Mouse (Mus musculus) layer of hippocampus, adult 9-11 months (tissue): ENCODE data around the gene Atxn7l3.

Experiments used
- DNase-seq: peaks from one replicate; pipeline ENCODE4 v3.0.0; 2022

Gene Atxn7l3

GRCm38 (mm10) chr11:102296491-102297472 lies at the start of gene Atxn7l3:
Gene Atxn7l3 (minus strand): TSS chr11:102296631.
- peak; percentile 99 for DNase-seq

- DNase-seq, result no peak
These were observed 48.0 kb upstream of the Atxn7l3 start for GRCm38 (mm10) chr11:102344458-102344857.

DNA sequence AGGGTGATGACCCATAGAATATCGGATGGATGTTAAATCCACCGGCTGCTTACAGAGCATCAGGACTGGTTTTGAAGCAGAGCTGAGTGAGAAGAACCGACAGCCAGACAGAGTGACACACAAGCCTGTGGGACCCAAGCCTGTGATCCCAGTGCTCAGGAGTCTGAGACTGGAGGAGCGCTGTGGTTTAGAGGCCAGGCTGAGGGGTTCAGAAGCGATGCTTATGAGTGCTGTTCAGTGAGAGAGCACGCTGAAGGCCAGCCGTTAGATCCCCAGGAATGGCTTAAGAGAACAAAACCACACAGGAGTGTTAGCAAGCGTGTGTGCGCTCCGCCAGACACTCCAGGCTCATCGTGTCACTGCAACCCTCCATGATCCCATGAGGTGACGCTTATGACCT lies 46.3 kb upstream of the Atxn7l3 start:
- DNase-seq, result no peak

- no peak for DNase-seq
These were observed 44.7 kb upstream of the Atxn7l3 start for GRCm38 (mm10) chr11:102341101-102341500.

DNA sequence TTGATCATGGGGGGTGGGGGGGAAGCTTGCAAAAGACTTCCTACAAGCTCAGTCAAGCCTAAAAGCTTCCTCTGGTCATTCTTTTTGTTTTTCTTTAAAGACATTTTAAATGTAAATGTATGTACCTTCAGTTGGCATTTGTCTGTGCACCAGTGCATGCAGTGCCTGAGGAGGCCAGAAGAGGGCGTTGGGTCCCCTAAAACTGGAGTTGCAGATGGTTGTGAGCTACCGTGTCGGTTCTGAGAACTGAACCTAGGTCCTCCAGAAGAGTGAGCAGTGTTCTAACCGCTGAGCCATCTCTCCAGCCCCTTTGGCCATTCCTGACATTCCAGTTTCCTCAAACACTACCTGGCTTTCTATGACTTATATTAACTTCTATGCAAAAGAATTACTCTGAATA lies 43.2 kb upstream of the Atxn7l3 start:
- DNase-seq, result no peak

DNA sequence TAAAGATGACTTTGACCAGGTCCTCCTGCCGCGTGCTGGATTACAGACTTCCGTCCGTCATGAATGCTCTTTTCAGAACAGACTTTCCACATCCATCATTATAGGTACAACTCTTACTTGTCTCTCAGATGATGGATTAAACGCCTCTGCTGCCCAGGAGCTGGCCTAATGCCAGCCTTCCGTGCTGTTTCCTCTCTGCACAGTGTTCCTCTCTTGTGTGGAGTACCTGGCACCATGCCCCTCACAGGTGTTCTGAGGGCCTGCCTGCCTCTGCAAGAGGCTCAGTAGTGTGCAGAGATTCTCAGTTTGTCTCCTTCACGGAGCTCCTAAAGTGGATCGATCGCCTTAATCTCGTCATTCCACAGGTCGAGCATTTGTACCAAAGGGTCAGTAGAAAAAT lies 42.8 kb upstream of the Atxn7l3 start:
- no peak for DNase-seq

DNA sequence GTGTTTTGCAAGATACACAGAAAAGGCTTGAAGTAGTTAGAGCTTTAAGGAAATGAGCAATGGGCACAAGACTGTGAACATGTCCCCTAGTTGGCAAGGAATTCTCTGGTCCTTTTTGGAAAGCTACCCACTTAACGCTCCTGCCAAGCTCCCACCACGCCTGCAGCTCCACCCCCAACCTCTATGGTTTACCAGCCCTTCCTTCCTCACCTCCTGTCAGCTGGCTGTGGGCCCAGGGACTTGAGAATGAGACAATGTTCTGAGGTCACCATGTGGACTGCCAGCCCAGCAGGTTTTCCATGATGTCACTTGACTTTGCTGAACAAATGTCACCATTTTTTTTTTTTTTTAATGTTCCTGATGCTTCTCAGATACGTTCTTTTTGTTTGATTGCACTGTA lies 42.1 kb upstream of the Atxn7l3 start:
- DNase-seq, result peak; percentile 48

DNA sequence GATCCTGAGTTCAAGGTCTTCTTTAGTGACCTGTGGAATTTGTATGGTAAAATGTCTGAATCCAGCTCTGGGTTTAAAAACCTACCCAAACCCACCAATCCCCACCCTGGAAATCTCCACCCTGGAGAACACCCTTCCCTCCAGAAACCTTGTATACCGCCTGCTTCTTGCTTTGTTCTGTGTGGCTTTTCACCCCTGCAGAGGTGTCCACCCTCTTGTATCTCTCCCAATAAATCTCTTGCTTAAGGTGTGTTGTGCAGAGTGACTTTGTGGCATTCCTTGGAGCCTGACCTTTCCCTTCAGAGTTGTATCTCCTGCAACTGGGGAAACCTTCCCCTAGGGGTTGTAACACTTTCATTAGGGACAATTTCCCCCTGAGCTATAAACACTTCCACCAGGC lies 41.5 kb upstream of the Atxn7l3 start:
- no peak for DNase-seq

- no peak for DNase-seq
These were observed 39.8 kb upstream of the Atxn7l3 start for GRCm38 (mm10) chr11:102336191-102336590.

GRCm38 (mm10) chr11:102334973-102335700 lies 38.7 kb upstream of the Atxn7l3 start:
- DNase-seq, result no peak

GRCm38 (mm10) chr11:102334010-102334409 lies 37.6 kb upstream of the Atxn7l3 start:
- no peak for DNase-seq

DNA sequence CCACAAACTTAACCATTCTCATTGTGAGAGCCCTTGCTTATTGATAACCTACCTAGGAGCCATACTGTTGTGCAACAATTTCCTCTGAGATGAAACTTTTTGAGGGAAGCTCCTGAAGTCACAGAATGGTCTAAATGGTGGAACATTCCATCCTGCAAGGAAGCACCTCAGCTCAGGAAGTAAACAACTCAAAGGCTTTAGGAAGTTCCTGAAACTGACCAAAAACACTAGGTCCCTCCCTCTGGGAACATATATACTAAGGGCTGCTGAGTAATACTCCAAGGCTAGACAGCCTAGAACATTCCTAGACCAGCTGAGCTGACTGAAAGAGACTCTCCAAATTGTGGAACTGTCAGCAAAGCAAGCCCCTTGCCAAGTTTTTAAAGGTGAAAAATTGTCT lies 36.6 kb upstream of the Atxn7l3 start:
- no peak for DNase-seq

DNA sequence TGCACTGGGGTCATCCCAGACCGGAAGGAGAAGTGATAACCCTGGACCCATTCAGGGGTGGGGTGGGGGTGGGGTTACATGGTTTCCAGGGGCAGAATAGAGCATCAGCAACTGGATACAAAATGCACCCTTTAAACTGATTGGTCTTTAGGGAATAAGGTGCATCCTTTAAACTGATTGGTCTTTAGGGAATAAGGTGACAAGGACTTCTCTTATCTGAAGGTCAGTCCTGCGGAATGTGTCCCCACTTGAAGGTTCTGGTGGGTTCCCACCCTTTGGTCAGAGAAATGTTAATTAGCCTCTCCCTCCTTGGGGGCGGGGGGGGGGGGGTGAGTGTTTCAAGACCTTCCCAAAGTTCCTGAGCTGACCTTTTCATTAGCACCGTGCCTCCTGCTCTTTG lies 35.4 kb upstream of the Atxn7l3 start:
- no peak for DNase-seq

- no peak for DNase-seq
These were observed 33.6 kb upstream of the Atxn7l3 start for GRCm38 (mm10) chr11:102330039-102330438.

- no peak for DNase-seq
These were observed 33.1 kb upstream of the Atxn7l3 start for GRCm38 (mm10) chr11:102329518-102329917.

- no peak for DNase-seq
These were observed 31.4 kb upstream of the Atxn7l3 start for GRCm38 (mm10) chr11:102327839-102328238.

GRCm38 (mm10) chr11:102327250-102327649 lies 30.8 kb upstream of the Atxn7l3 start:
- DNase-seq, result no peak

- no peak for DNase-seq
These were observed 27.1 kb upstream of the Atxn7l3 start for GRCm38 (mm10) chr11:102323516-102323915.

- no peak for DNase-seq
These were observed 25.5 kb upstream of the Atxn7l3 start for GRCm38 (mm10) chr11:102321931-102322330.

DNA sequence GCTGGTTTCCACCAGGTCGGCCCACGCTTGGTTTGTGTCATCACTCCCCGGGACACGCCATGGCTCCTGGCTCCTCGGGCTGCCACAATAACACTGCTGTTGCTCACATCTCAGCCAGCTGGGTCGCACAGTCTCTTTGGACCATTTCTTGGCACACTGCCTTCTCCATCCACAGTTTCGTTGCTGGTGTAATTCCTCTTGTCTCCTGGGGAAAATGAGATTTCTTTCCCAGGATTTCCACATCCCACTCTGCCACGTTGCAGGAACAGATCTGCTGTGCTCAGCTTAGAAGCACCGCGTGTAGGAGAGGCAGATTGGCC lies 24.2 kb upstream of the Atxn7l3 start:
- peak; percentile 83 for DNase-seq

GRCm38 (mm10) chr11:102319941-102320685 lies 23.7 kb upstream of the Atxn7l3 start:
- DNase-seq, result peak; percentile 93

- peak; percentile 86 for DNase-seq
These were observed 23.0 kb upstream of the Atxn7l3 start, which contains the start of gene Ubtf for GRCm38 (mm10) chr11:102319410-102319792. Gene Ubtf (minus strand): TSS chr11:102319742.
